Mouse (Mus musculus) hindbrain, embryonic 14.5 days (tissue): Measurements from ENCODE around the gene Hacl1. TPM values are rescaled to one million over a fixed set of nuclear protein-coding genes. Genes with fewer than 3 reads are reported as not detected.

ENCODE experiments used
- ATAC-seq: fragments of 200-750 bp; cut with Nextera tagmentation; 2 replicates; pipeline ENCODE4 v1.8.0; 2017; ENCODE audit warnings: moderate number of reproducible peaks, mild to moderate bottlenecking, moderate TSS enrichment, moderate library complexity; ENCODE audit not compliant: low FRiP score
- DNase-seq: peaks from one replicate; pipeline ENCODE4 v3.0.0-alpha.2; 2015; ENCODE audit warnings: low spot score
- H3K27ac ChIP-seq: fragments of 300-500 bp; sonication (generic); 2 replicates; pipeline ENCODE4 v1.5.1; 2014; ENCODE audit warnings: mild to moderate bottlenecking, moderate library complexity
- H3K27me3 ChIP-seq: fragments of 300-500 bp; sonication (generic); 2 replicates; pipeline ENCODE4 v1.6.1; 2014; ENCODE audit warnings: mild to moderate bottlenecking, low read length, mixed read lengths; ENCODE audit not compliant: control insufficient read depth, insufficient read depth
- H3K36me3 ChIP-seq: fragments of 300-500 bp; sonication (generic); replicated peaks from 2 replicates; pipeline ENCODE4 v1.6.1; 2014; ENCODE audit not compliant: control insufficient read depth, insufficient read depth
- H3K4me1 ChIP-seq: fragments of 300-500 bp; sonication (generic); replicated peaks from 2 replicates; pipeline ENCODE4 v1.6.1; 2014; ENCODE audit warnings: antibody characterized with exemption, low read length, mixed read lengths; ENCODE audit not compliant: control insufficient read depth, insufficient read depth
- H3K4me2 ChIP-seq: fragments of 300-500 bp; sonication (generic); replicated peaks from 2 replicates; pipeline ENCODE4 v1.6.1; 2014; ENCODE audit warnings: mild to moderate bottlenecking, moderate library complexity
- H3K4me3 ChIP-seq: fragments of 300-500 bp; sonication (generic); replicated peaks from 2 replicates; pipeline ENCODE4 v1.5.1; 2014; ENCODE audit warnings: mild to moderate bottlenecking, low read length
- H3K9ac ChIP-seq: fragments of 300-500 bp; sonication (generic); 2 replicates; pipeline ENCODE4 v1.6.1; 2014
- H3K9me3 ChIP-seq: fragments of 300-500 bp; sonication (generic); 2 replicates; pipeline ENCODE4 v1.6.1; 2016; ENCODE audit warnings: low read length; ENCODE audit not compliant: control insufficient read depth
- WGBS: fragments of 180-500 bp; shearing (Covaris S2); extraction: QIAGEN DNeasy Blood & Tissue Kit; methylation state at CpG from one replicate; pipeline ENCODE4 v1.1.7; 2014; 5-methylcytosine and 5-hydroxymethylcytosine counted together
- polyA plus RNA-seq: library from polyadenylated mRNA; unstranded; fragments of >200 nt; fragmentation: Nextera tagmentation; extraction: Ambion mirVana; gene quantifications from 2 replicates; pipeline ENCODE4 v1.2.1, GENCODE M21; 2014

Hacl1 gene
- polyA plus RNA-seq, 1 experiment from 2014 or later = 13.4 TPM

DNA sequence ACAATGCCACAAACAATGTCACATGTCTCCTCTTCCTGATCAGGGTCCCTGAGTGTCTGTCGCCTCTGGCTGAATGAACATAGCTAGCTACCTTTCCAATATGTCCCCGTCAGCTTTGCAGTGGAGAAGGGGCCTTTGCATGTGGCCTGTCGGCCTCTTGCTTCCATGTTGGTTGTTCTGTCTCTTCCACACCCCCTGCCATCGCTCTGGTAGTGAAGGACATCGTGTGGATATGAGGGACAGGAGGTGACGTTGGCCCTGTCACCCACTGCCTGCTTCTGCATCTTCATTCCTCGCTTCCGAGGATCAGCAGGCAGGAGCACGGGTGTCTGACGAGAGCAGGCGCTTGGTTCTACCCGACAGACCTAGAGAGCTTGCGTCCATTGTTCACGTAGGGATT lies 14.3 kb upstream of the Hacl1 start:
- Histone ChIP-seq H3K4me2 (no peak overlapping the region), H3K9ac (no peak overlapping the region), H3K27me3 (no peaks in the 10 kb centered on the region), H3K4me1 (peaks cover 11% of the 10 kb centered on the region), H3K9me3 (no peaks in the 10 kb centered on the region), H3K27ac (no peak overlapping the region), H3K36me3 (no peaks in the 10 kb centered on the region), H3K4me3 (no peak overlapping the region)
- ATAC-seq (no peak), DNase-seq (no peak)
- WGBS = 77% methylated on average over 14 of the region's 14 CpGs

DNA sequence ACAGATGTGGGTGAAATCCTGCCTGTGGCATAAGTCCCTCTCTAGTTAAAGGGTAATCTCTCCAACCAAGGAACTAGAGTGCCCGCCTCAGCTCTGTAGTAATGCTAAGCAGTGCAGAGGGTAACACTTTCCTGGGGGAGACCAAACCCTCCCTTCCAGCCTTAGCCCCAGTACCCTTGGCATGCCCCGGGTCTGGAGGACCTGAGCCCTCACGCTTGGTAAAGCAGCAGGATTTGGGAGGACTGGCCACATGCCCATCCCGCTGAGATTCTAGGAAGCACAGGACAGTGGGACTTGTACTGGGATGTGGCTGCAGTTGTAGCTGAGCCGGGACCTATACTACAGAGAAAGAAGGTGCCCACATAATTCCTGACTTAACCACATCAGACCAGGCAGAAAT lies 13.7 kb upstream of the Hacl1 start:
- H3K9me3 ChIP-seq = no peaks in the 10 kb centered on the region
- H3K9ac ChIP-seq = no peak overlapping the region
- H3K4me2 ChIP-seq = no peak overlapping the region
- WGBS = 82% methylated on average over 5 of the region's 5 CpGs
- H3K27me3 ChIP-seq = no peaks in the 10 kb centered on the region
- ATAC-seq = no peak
- H3K4me3 ChIP-seq = no peak overlapping the region
- peaks cover 6% of the 10 kb centered on the region for H3K4me1 ChIP-seq
- H3K27ac ChIP-seq = no peak overlapping the region
- DNase-seq = no peak
- H3K36me3 ChIP-seq = no peaks in the 10 kb centered on the region

DNA sequence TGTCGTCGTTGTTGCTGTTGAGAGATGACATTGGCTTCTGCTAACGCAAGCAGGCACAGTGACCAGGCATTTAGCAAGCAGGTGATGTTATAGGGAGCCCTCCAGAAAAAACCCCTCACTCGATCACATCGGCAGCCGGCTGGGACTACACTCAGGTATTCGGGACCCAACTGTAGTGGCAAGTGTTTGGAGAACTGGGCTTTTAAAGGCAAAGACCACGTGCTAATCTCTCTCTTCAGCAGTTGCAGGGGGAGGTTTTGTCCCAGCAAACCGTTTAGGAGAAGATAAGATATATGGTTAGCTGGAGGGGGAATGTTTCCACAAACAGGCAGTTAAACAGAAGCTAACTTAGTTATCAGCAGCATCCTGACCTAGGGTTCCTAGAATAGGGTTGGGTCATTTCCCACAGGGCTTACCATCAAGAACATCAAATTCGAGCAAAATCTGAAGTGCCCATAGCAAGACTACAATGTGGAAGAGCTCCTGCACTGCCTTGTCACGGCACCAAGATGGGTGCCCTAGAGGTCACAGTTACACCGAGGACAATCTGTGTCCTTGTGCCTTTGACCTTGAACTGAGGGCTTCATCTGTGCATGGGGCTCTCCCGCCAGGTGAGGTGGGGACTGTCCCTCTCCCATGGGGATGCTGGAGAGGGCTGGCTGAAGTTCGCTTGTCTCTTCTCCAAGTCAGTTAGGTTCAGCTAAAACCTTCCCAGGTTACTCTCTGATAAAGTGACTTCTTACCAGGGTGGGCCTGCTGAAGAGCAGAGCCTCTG lies 12.2 kb upstream of the Hacl1 start:
- DNase-seq (no peak), ATAC-seq (no peak)
- no peaks in the 10 kb centered on the region for H3K9me3 ChIP-seq
- 89% methylated on average over 14 of the region's 14 CpGs for WGBS
- H3K9ac ChIP-seq = no peak overlapping the region
- no peak overlapping the region for H3K4me3 ChIP-seq
- H3K36me3 ChIP-seq = no peaks in the 10 kb centered on the region
- H3K27me3 ChIP-seq = no peaks in the 10 kb centered on the region
- H3K4me2 ChIP-seq = no peak overlapping the region
- H3K4me1 ChIP-seq = no peaks in the 10 kb centered on the region
- H3K27ac ChIP-seq = no peak overlapping the region

DNA sequence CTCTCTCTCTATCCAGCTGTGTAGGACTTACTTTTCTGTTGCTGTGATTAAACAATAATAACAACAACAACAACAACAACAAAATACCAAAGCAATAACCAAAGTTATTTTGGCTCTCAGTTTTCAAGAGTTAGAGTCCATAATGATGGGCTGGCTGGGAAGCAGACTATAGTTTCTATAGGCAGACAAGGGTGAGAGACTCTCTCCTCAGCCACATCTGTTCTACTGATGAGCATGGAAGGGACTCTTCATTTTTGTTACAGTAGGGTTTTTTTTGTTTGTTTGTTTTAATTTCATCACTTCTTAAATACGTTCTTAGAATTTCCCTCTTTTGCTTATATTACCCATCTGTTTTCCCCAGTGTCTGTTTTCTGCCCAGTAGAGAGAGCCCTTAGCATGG lies 11.5 kb upstream of the Hacl1 start:
- no peak overlapping the region for H3K4me3 ChIP-seq
- H3K27ac ChIP-seq = no peak overlapping the region
- no peak overlapping the region for H3K9ac ChIP-seq
- H3K4me2 ChIP-seq = no peak overlapping the region
- H3K36me3 ChIP-seq = no peaks in the 10 kb centered on the region
- H3K27me3 ChIP-seq = no peaks in the 10 kb centered on the region
- H3K4me1 ChIP-seq = no peaks in the 10 kb centered on the region
- WGBS = 83% methylated on average over 1 of the region's 1 CpGs
- ATAC-seq (no peak), DNase-seq (no peak)
- no peaks in the 10 kb centered on the region for H3K9me3 ChIP-seq

DNA sequence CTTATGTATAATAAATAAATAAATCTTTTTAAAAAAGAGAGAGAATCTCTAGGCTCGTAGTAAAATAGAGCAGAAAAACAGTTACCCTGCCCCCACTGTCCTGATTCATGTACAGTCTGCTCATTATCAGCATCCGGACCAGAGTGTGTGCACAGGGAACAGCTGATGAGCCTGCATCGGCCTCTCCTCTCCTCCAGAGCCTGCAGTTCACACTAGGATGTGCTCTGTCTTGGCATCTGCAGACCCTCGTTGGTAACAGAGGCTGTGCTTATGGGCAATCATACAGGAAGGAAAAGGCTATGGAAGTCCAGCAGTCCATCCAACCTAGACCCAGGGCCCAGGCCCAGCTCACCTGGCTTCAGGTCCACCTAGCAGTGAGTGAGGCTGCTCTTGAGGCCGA lies 11.0 kb upstream of the Hacl1 start:
- no peaks in the 10 kb centered on the region for H3K36me3 ChIP-seq
- no peaks in the 10 kb centered on the region for H3K9me3 ChIP-seq
- ATAC-seq (no peak), DNase-seq (no peak)
- no peak overlapping the region for H3K4me2 ChIP-seq
- no peak overlapping the region for H3K9ac ChIP-seq
- no peak overlapping the region for H3K4me3 ChIP-seq
- 78% methylated on average over 5 of the region's 5 CpGs for WGBS
- H3K4me1 ChIP-seq = no peaks in the 10 kb centered on the region
- H3K27ac ChIP-seq = no peak overlapping the region
- no peaks in the 10 kb centered on the region for H3K27me3 ChIP-seq

DNA sequence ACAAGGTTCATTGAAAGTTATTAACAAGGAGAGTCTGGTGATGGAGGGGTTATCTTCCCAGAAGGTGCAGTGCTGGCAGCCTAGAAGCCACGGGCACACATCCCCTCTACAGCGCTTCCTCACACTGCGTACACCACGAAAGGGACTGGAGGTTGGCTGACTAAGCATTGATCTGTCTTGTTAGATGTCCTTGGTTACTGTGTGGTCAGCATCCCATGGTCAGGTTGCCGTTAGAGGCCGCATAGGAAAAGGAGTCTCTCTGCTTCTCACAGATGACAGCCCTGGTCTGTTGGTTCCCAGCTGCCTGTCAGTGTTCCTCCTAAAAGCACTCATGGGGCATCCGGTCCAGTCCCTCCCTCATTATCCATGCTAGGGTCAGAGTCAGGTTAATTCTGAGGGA lies 10.1 kb upstream of the Hacl1 start:
- Histone ChIP-seq H3K4me3 (no peak overlapping the region), H3K9ac (no peak overlapping the region), H3K27me3 (no peaks in the 10 kb centered on the region), H3K36me3 (no peaks in the 10 kb centered on the region), H3K9me3 (no peaks in the 10 kb centered on the region), H3K27ac (no peak overlapping the region), H3K4me1 (no peaks in the 10 kb centered on the region), H3K4me2 (no peak overlapping the region)
- no peak for ATAC-seq
- no peak for DNase-seq
- 88% methylated on average over 7 of the region's 7 CpGs for WGBS

DNA sequence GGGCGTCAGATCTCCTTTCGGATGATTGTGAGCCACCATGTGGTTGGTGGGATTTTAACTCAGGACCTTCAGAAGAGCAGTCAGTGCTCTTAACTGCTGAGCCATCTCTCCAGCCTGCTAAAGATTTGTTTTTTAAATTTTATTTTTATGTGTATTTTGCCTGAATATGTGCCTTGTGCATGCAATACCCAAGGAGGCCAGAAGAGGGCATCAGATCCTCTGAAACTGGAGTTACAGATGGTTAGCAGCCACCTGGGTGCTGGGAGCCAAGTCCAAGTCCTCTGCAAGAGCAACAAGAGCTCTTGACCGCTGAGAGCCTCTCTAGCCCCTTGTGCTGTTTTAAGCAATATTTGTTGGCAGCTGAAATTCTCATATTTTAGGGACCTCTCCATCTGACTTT lies 9.3 kb upstream of the Hacl1 start:
- H3K4me1 ChIP-seq = no peaks in the 10 kb centered on the region
- H3K9me3 ChIP-seq = no peaks in the 10 kb centered on the region
- no peak overlapping the region for H3K27ac ChIP-seq
- ATAC-seq (no peak), DNase-seq (no peak)
- H3K4me2 ChIP-seq = no peak overlapping the region
- no peak overlapping the region for H3K4me3 ChIP-seq
- no peak overlapping the region for H3K9ac ChIP-seq
- 97% methylated on average over 3 of the region's 3 CpGs for WGBS
- no peaks in the 10 kb centered on the region for H3K27me3 ChIP-seq
- no peaks in the 10 kb centered on the region for H3K36me3 ChIP-seq

DNA sequence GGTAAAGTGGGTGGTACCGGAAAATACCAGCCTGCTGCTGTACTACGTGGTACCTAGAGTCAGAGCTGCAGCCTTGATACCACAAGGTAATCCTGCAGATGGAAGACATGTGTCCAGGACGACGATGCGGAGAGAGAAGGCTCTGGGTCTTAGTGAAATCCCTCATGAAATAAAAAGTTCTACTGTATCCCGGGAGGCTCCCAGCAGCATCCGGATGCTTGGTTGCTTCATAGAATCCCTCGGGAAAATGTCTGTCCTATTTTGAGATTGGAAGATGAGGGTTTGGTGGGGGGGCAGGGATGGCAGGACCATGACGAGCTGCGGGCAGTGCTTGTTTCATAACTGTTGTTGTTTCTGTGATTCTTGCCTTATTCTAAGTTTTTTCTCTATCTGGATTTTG lies 6.9 kb upstream of the Hacl1 start:
- 89% methylated on average over 10 of the region's 10 CpGs for WGBS
- no peak overlapping the region for H3K9ac ChIP-seq

DNA sequence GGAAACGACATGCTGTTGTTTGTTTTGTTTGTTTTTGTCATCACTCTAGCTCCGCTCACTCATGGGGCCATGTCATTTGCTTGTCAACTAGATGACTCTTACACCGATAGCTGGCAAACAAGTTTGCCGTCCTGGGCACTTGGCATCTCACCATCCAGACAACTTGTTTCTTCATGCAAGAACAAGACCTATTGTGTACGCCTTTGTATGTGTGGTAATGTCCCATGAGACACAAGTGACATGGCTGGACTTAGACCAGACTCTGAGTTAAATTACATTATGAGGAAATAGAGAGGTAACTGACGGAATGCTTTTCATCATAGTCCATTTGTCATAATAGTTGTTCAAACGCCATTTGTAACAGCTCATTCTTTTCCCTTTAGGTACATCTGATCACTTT lies 4.8 kb upstream of the Hacl1 start:
- no peaks in the 10 kb centered on the region for H3K9me3 ChIP-seq
- H3K27ac ChIP-seq = no peak overlapping the region
- H3K36me3 ChIP-seq = no peaks in the 10 kb centered on the region
- DNase-seq (no peak), ATAC-seq (no peak)
- peaks cover 7% of the 10 kb centered on the region; the same call in 1 of the 2 replicates for H3K4me1 ChIP-seq
- H3K4me3 ChIP-seq = no peak overlapping the region
- H3K4me2 ChIP-seq = no peak overlapping the region
- 87% methylated on average over 7 of the region's 7 CpGs for WGBS
- H3K9ac ChIP-seq = no peak overlapping the region
- H3K27me3 ChIP-seq = no peaks in the 10 kb centered on the region

More for the DNA sequence above, 6.9 kb upstream of the Hacl1 start:
- DNase-seq (no peak), ATAC-seq (no peak)
- Histone ChIP-seq H3K9me3 (no peaks in the 10 kb centered on the region), H3K4me3 (no peak overlapping the region), H3K4me2 (no peak overlapping the region), H3K27ac (no peak overlapping the region), H3K27me3 (no peaks in the 10 kb centered on the region), H3K4me1 (no peaks in the 10 kb centered on the region), H3K36me3 (no peaks in the 10 kb centered on the region)
